Mouse (Mus musculus) left cerebral cortex, postnatal 10 days (tissue): ENCODE measurements around the gene Sesn3. TPM values are rescaled to one million over a fixed set of nuclear protein-coding genes. Genes with fewer than 3 reads are reported as not detected.
"Not testable (repeated sequence)": the region's sequence is repeated elsewhere in the genome, so short reads cannot be mapped to it uniquely, and the experiment has no call there.

Source experiments
- DNase-seq, 2 experiments: peaks; one replicate each; pipeline ENCODE4 v3.0.0; 2021 to 2022; ENCODE audit warnings: low spot score in 2 of 2, mixed read lengths in 1 of 2; ENCODE audit errors: extremely low spot score in 1 of 2
- intact Hi-C: fragments of 180-260 bp; cut with DNase I; formaldehyde crosslinking; loops from one replicate; pipeline ENCODE4 v1.15.1; 2025
- total RNA-seq, 2 experiments: library from RNA; stranded (reverse); gene quantifications; 2 replicates each; pipeline ENCODE4 v1.2.3; 2021

The Sesn3 gene
- total RNA-seq, 2 experiments from 2014 or later, result 90.4 to 95.2 TPM

GRCm38 (mm10) chr9:14342041-14342668 is 67.3 kb downstream of the Sesn3 start:
- peak; percentile 59 to 75 for DNase-seq
- intact Hi-C loops, result loop anchor here (2.0 to 5.0 kb wide), 2 partner anchors 453 to 495 kb away; no protein-coding TSS in a partner anchor

- intact Hi-C loops, DNase-seq: not testable (repeated sequence)
Measured at GRCm38 (mm10) chr9:14345866-14346265, 71.0 kb downstream of the Sesn3 start.

- intact Hi-C loops, result no loop called here
- DNase-seq, result no peak
Measured at GRCm38 (mm10) chr9:14348416-14348815, 73.5 kb downstream of the Sesn3 start.

GRCm38 (mm10) chr9:14349380-14349779 is 74.5 kb downstream of the Sesn3 start:
- DNase-seq, result no peak
- intact Hi-C loops, result no loop called here

- no peak for DNase-seq
- intact Hi-C loops, result no loop called here
Measured at GRCm38 (mm10) chr9:14350787-14351186, 75.9 kb downstream of the Sesn3 start.

GRCm38 (mm10) chr9:14352337-14352736 is 77.5 kb downstream of the Sesn3 start:
- intact Hi-C loops, result no loop called here
- no peak for DNase-seq

GRCm38 (mm10) chr9:14354852-14355251 is 80.0 kb downstream of the Sesn3 start:
- intact Hi-C loops, result no loop called here
- DNase-seq, result no peak

- no peak for DNase-seq
- intact Hi-C loops, result no loop called here
Measured at GRCm38 (mm10) chr9:14357033-14357432, 82.2 kb downstream of the Sesn3 start.

- intact Hi-C loops, result no loop called here
- DNase-seq, result no peak
Measured at GRCm38 (mm10) chr9:14362068-14362768, 87.4 kb downstream of the Sesn3 start.

- peak in 1 of 2 experiments; percentile 52 for DNase-seq
- intact Hi-C loops, result no loop called here
Measured at GRCm38 (mm10) chr9:14363540-14363939, 88.7 kb downstream of the Sesn3 start.

- no peak for DNase-seq
- intact Hi-C loops, result no loop called here
Measured at GRCm38 (mm10) chr9:14364719-14365118, 89.9 kb downstream of the Sesn3 start.

- intact Hi-C loops, result no loop called here
- DNase-seq, result no peak
Measured at GRCm38 (mm10) chr9:14365481-14366125, 90.7 kb downstream of the Sesn3 start.

- no peak for DNase-seq
- intact Hi-C loops, result no loop called here
Measured at GRCm38 (mm10) chr9:14367850-14368249, 93.0 kb downstream of the Sesn3 start.

- intact Hi-C loops, result no loop called here
- DNase-seq, result no peak
Measured at GRCm38 (mm10) chr9:14369271-14369670, 94.4 kb downstream of the Sesn3 start.

GRCm38 (mm10) chr9:14372440-14372839 is 97.6 kb downstream of the Sesn3 start:
- intact Hi-C loops, result no loop called here
- DNase-seq, result no peak

GRCm38 (mm10) chr9:14376149-14376548 is 101.3 kb downstream of the Sesn3 start:
- intact Hi-C loops, result no loop called here
- no peak for DNase-seq

- intact Hi-C loops, result no loop called here
Measured at GRCm38 (mm10) chr9:14378151-14378550, 103.3 kb downstream of the Sesn3 start.

GRCm38 (mm10) chr9:14379769-14380385 is 105.0 kb downstream of the Sesn3 start:
- intact Hi-C loops, result loop anchor here (5.0 kb wide), 1 partner anchor 122 kb away; the partner anchor contains the start of genes Cwc15 and Kdm4d
- DNase-seq, result no peak

More at GRCm38 (mm10) chr9:14378151-14378550, 103.3 kb downstream of the Sesn3 start:
- DNase-seq, result no peak
